Mouse (Mus musculus) layer of hippocampus, adult 2 months (tissue): Measurements from ENCODE around the gene Fancc. TPM values are rescaled to one million over a fixed set of nuclear protein-coding genes. Genes with fewer than 3 reads are reported as not detected.

Source experiments
- DNase-seq, 2 experiments: peaks; one replicate each; pipeline ENCODE4 v3.0.0; 2022; ENCODE audit warnings: low spot score in 2 of 2
- H3K27ac ChIP-seq: fragments of 200-600 bp; 2 replicates; pipeline ENCODE4 v1.8.1; 2022
- H3K4me3 ChIP-seq: fragments of 200-600 bp; 2 replicates; pipeline ENCODE4 v1.8.1; 2022; ENCODE audit warnings: mild to moderate bottlenecking
- CTCF ChIP-seq: fragments of 200-600 bp; conservative IDR thresholded peaks from 2 replicates; pipeline ENCODE4 v1.8.1; 2022; ENCODE audit warnings: antibody characterized with exemption, mild to moderate bottlenecking, moderate library complexity
- total RNA-seq, 2 experiments: library from RNA; stranded (reverse); gene quantifications; 2 replicates each; pipeline ENCODE4 v1.2.3; 2021

The Fancc gene
- total RNA-seq, 2 experiments from 2014 or later = 6.5 to 9.5 TPM

DNA sequence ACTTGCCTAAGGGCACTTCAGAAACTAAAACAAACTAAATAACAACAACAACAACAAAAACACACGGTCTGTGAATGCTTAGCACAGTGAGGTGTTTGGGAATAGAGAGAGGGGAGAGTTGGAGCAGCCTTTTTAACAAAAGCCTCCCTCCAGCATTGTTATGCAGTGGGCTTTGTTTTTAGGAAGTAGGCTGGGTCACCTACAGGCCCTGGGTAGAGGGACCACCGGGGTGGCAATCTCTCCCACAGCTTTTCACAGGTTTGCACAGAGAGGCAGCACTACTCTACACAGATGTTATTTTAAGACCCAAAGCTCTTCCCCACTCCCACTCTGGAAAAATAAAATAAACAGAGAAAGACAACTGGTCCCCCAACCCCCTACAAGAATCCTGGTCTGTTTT lies 31.8 kb upstream of the Fancc start:
- Histone ChIP-seq H3K4me3 (no peak overlapping the region), H3K27ac (no peak overlapping the region)
- no peak for TF ChIP-seq CTCF
- no peak for DNase-seq

GRCm38 (mm10) chr13:63528164-63528675 lies 31.1 kb upstream of the Fancc start:
- DNase-seq = peak in 1 of 2 experiments; percentile 18
- H3K4me3 ChIP-seq = no peak overlapping the region
- 0 out of 2 replicates have a peak, but pooled peaks have one; percentile 15 for TF ChIP-seq CTCF
- H3K27ac ChIP-seq = no peak overlapping the region

- no peak for DNase-seq
- Histone ChIP-seq H3K27ac (no peak overlapping the region), H3K4me3 (no peak overlapping the region)
- TF ChIP-seq CTCF = no peak
Measured at GRCm38 (mm10) chr13:63525571-63526197, 28.6 kb upstream of the Fancc start.

DNA sequence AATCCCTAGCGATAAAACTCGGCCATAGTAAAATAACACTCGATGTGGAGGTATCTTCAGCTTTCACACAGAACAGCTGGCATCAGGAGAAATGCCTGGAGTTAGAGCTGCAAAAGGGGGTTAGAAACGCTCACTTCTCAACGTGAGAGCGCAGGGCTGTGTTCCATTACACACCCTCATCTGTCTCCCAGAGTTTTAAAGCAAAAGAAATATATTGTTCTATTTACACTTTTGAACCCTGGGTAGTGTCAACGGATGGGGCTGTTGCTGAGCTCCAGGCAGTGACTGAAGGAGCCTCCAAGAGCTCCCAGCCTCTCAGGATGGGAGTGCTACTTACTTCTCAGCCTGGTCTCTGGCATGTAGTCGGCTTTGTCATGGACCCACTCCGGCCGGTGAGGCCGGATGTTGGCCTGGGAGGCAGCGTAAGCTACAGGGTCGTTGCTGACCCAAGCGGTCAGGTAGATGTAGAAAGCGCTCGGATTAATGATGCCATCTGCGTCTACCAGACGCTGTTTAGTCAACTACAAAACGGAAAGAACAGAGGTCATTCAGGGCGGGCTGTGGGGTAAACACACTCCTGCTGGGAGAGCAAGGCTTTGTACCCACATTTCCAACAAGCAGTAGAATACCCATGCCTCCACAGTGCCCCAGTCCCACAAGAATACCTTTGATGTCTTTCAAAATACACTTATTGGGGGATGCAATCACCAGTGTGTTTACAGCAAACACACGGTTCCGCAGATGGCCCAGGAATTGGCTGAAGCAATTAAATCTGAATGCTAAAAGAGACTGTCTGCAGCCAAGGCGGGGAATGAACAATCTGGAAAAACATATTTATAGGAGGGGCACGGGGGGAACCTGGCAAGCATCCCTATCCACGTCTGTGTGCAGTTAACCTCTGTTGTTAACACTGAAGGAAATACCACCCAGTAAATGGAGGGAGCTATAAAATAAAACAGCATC lies 27.8 kb upstream of the Fancc start:
- peak; percentile 18 to 49 for DNase-seq
- TF ChIP-seq CTCF = no peak
- H3K27ac ChIP-seq = no peak overlapping the region
- no peak overlapping the region for H3K4me3 ChIP-seq

GRCm38 (mm10) chr13:63524061-63524460 lies 27.0 kb upstream of the Fancc start:
- DNase-seq = no peak
- Histone ChIP-seq H3K27ac (no peak overlapping the region), H3K4me3 (no peak overlapping the region)
- no peak for TF ChIP-seq CTCF

DNA sequence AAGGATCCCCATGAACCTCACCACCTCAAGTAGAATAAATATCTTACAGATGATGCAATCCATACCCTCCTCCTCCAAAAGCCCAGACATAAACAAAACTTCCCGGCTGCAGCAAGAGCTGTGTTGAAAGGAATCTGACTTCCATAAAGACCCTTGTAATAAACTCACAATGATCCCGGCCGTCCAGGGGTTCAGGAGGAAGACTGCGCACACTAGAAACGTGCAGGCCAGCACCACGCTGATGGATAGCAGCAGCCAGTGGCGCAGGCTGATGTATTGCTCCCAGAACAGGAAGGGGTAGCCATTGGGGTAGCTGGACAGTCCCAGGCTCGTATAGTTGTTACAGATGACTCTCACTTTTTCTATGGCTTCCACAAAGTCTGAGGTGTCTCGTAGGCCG lies 25.8 kb upstream of the Fancc start:
- TF ChIP-seq CTCF = no peak

DNA sequence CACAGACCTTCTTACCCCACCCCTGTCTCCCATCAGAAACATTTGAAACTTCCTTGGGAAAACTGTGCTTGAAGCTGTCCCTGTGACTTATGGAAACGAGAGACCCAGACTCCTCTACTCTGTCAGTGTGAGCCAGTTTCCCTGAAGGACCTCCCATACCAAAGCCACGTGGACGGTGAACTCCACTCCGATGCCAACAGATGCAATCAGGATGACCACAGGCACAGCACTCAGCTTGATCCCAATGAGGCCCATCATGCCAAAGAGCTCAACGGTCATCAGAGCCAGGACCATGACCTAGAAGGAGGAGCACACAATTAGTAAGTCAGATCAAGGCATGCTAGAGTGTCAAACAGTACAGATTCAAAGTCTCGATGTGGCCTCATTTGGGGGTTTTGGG lies 23.0 kb upstream of the Fancc start:
- Histone ChIP-seq H3K27ac (no peak overlapping the region), H3K4me3 (no peak overlapping the region)
- TF ChIP-seq CTCF = no peak
- DNase-seq = no peak

More for the DNA sequence above, 25.8 kb upstream of the Fancc start:
- Histone ChIP-seq H3K4me3 (no peak overlapping the region), H3K27ac (no peak overlapping the region)
- no peak for DNase-seq

DNA sequence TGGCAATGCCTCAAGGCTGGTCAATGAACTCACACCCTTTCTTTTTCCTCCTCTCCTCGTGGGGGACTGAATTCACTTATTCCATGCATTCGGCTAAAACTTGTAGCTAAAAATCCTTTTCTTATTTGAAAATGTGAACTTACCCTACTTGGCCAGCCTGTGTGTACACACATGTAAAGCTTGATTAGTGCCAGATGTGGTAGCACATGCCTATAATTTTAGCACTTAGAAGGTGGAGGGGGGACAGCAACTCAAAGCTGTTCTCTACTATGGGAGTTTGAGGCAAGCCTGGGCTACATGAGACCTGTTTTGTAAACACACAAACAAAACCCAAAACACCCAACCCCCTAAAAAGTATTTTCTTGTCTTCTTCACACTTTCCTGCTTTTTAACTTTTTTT lies 19.5 kb upstream of the Fancc start:
- TF ChIP-seq CTCF = no peak

DNA sequence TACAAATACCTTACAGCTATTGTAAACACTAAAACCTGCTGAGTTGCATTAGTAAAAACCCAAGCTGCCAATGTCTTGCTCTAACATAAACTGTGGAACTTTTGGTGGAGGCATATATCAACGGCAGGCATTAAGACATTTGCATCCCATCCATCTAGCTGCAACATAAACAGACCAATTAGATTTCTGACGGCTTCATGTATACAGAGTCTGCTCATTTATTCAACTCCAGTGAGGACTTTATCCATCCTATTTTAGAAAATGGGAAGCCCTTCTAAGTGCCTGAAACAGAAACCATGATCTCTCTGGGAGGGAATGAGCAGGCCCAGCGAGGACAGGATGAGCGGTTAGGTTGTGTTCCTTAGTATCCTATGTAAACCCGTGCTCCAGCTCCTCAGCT lies 18.5 kb upstream of the Fancc start:
- no peak for DNase-seq
- TF ChIP-seq CTCF = no peak
- H3K27ac ChIP-seq = no peak overlapping the region

More for the DNA sequence above, 19.5 kb upstream of the Fancc start:
- Histone ChIP-seq H3K27ac (no peak overlapping the region), H3K4me3 (no peak overlapping the region)
- DNase-seq = no peak

GRCm38 (mm10) chr13:63514931-63515360 lies 17.9 kb upstream of the Fancc start:
- H3K27ac ChIP-seq = no peak overlapping the region
- TF ChIP-seq CTCF = no peak
- no peak for DNase-seq
- no peak overlapping the region for H3K4me3 ChIP-seq

More for the DNA sequence above, 18.5 kb upstream of the Fancc start:
- no peak overlapping the region for H3K4me3 ChIP-seq

- H3K4me3 ChIP-seq = no peak overlapping the region
- no peak for DNase-seq
- TF ChIP-seq CTCF = no peak
- H3K27ac ChIP-seq = no peak overlapping the region
Measured at GRCm38 (mm10) chr13:63513374-63514098, 16.5 kb upstream of the Fancc start.

GRCm38 (mm10) chr13:63512411-63512810 lies 15.3 kb upstream of the Fancc start:
- no peak for TF ChIP-seq CTCF
- Histone ChIP-seq H3K4me3 (no peak overlapping the region), H3K27ac (no peak overlapping the region)
- DNase-seq = no peak

DNA sequence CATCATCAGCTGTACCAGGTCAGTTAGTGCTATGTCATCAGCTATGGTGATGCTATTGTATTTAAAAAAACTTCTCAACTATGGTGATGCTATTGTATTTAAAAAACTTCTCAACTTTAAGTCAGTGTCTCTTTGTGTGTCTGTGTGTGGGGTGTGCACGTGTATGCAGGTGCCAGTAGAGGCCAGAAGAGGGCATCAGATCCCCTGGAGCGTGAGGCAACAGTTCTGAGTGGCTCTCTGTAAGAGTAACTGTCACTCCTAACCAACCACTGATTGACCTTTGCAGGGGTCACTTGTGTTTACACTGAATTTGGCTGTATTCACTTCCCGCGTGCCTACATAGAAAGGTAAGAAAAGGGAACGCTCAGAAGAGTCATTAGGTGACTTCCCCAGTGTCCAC lies 10.7 kb upstream of the Fancc start:
- Histone ChIP-seq H3K27ac (no peak overlapping the region), H3K4me3 (no peak overlapping the region)
- TF ChIP-seq CTCF = peak; percentile 46
- DNase-seq = no peak
